Mouse (Mus musculus): ENCODE results near the gene Ngef. TPM values are rescaled to one million over a fixed set of nuclear protein-coding genes. Genes with fewer than 3 reads are reported as not detected.

Gene Ngef
- 0.93 and 8.6 TPM in 2 replicates for polyA plus RNA-seq (2012; rRNA removed; ENCODE audit: low replicate concordance)

DNA sequence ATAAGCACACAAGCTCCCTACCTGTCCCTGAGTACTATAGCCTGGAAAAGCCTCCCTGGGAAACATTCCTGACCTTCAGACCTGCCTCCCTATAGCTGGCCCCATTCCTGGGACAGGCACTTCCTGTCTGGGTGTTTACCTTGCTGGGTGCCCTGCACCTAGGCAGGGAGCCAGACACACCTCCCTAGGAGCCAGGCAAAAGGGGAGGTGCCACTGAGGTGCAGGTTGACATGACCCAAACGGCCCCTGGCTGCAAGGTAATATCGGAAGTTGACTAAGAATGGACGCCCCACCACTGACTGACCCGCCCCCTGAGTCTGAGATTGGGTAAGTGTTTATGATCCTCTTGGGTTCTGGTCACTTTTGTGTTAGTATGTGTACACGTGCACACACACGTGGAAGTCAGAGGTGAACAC lies at the start of gene Ngef:
Ngef (minus strand) TSS at position 71 of the 416 bp plus-strand sequence.

DNA sequence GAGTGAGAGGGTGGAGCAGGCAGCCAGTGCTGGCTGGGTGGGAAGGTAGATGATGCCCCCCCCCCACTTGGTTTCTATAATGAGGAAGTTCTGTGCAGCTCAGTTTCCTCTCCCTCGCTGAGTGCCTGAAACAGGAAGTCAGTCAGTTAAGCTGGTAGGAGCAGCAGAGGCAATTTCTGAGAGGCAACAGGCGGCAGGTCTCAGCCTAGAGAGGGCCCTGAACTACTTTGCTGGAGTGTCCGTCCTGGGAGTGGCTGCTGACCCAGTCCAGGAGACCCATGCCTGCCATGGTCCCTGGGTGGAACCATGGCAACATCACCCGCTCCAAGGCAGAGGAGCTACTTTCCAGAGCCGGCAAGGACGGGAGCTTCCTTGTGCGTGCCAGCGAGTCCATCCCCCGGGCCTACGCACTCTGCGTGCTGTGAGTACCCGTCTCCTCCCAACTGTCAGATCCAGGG lies 46.6 kb upstream of the Ngef start, which contains the start of gene Inpp5d:
Inpp5d (plus strand) TSS at position 102 of the 458 bp plus-strand sequence.

DNA sequence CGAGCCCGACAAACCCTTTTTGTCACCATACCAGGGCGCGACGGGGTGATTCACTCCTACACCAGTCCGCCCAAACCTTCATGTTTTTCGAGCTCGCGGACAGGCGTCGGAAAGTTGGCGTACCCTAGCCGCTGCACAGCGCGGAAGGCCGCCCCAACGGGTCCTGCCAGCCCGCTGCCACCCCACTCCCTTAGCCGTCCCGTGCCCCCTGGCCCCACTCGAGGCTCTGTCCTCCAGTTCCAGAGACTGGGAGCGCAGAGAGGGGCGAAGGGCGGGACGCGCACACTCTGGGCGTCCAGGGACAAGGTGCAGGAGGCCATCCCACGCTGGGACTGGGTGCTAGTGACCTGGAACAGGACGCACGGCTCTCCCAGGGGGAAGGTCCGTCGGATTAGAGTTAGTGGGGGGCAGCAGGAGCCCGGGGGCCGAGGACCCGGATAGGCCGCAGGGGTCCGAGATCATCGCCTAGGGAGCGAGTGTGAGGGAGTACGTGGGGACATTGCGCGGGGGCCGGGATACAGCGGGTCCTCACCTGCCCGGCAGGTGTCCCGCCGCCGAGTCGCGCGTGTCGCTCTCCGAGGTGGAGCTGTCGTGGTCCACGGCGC lies 64.0 kb downstream of the Ngef start, which contains the start of gene Neu2:
Neu2 (plus strand) TSS at position 329 of the 605 bp plus-strand sequence.

DNA sequence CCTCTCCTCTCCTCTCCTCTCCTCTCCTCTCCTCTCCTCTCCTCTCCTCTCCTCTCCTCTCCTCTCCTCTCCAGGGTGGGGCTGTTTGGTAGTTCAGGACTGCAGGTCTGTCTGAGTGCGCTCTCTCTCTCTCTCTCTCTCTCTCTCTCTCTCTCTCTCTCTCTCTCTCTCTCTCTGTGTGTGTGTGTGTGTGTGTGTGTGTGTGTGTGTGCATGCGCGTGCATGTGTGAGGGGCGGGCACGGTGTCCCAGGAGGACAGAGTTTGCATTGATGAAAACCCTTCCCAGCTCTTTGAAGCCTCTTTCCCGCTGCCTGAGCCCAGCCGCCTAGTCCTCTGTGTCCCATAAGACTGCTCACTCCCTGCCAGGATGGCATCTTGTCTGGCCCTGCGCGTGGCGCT lies 103.7 kb downstream of the Ngef start, which contains the start of gene Snorc:
Snorc (plus strand) TSS at position 301 of the 400 bp plus-strand sequence.

Other genes with a start within 250 kb of the Ngef start
- gene Gigyf2, start 246.9 kb downstream of the Ngef start, polyA plus RNA-seq (2012; rRNA removed; ENCODE audit: low replicate concordance), result 25.1 and 51.2 TPM in 2 replicates
- gene Kcnj13, start 179.1 kb downstream of the Ngef start, polyA plus RNA-seq (2012; rRNA removed; ENCODE audit: low replicate concordance), result 0.15 TPM in 1 of 2 replicates, not detected in the other
- gene Snorc, start 103.6 kb downstream of the Ngef start, polyA plus RNA-seq (2012; rRNA removed; ENCODE audit: low replicate concordance), result not detected in 2 replicates
- 1.1 TPM in 1 of 2 replicates, not detected in the other for gene Neu2, start 64.0 kb downstream of the Ngef start, polyA plus RNA-seq (2012; rRNA removed; ENCODE audit: low replicate concordance)
- gene Inpp5d, start 46.4 kb upstream of the Ngef start, polyA plus RNA-seq (2012; rRNA removed; ENCODE audit: low replicate concordance), result 19.6 and 55.1 TPM in 2 replicates
- gene Atg16l1, start 182.0 kb upstream of the Ngef start, polyA plus RNA-seq (2012; rRNA removed; ENCODE audit: low replicate concordance), result 35.6 and 36.6 TPM in 2 replicates
- gene Sag, start 229.8 kb upstream of the Ngef start, polyA plus RNA-seq (2012; rRNA removed; ENCODE audit: low replicate concordance), result 0.34 and 1.3 TPM in 2 replicates